Mouse (Mus musculus) hindbrain, postnatal 0 days (tissue): ENCODE data around the gene Mecom. TPM values are rescaled to one million over a fixed set of nuclear protein-coding genes. Genes with fewer than 3 reads are reported as not detected.

Experiments used
- ATAC-seq: fragments of 200-750 bp; cut with Nextera tagmentation; 2 replicates; pipeline ENCODE4 v1.8.0; 2017; ENCODE audit warnings: mild to moderate bottlenecking, moderate TSS enrichment, moderate library complexity
- DNase-seq: peaks from one replicate; pipeline ENCODE4 v3.0.0-alpha.2; 2015; ENCODE audit warnings: low spot score
- H3K27ac ChIP-seq: fragments of 300-500 bp; sonication (generic); 2 replicates; pipeline ENCODE4 v1.5.1; 2014; ENCODE audit warnings: mild to moderate bottlenecking
- H3K27me3 ChIP-seq: fragments of 300-500 bp; sonication (generic); 2 replicates; pipeline ENCODE4 v1.6.1; 2014; ENCODE audit warnings: low read length, mixed read lengths; ENCODE audit not compliant: insufficient read depth
- H3K36me3 ChIP-seq: fragments of 300-500 bp; sonication (generic); 2 replicates; pipeline ENCODE4 v1.6.1; 2014; ENCODE audit warnings: low read length, mixed read lengths; ENCODE audit not compliant: insufficient read depth
- H3K4me1 ChIP-seq: fragments of 300-500 bp; sonication (generic); 2 replicates; pipeline ENCODE4 v1.6.1; 2014; ENCODE audit warnings: antibody characterized with exemption, low read length, mixed read lengths; ENCODE audit not compliant: insufficient read depth
- H3K4me2 ChIP-seq: fragments of 300-500 bp; sonication (generic); 2 replicates; pipeline ENCODE4 v1.6.1; 2014; ENCODE audit warnings: low read depth, mild to moderate bottlenecking, low read length, moderate library complexity, mixed read lengths
- H3K4me3 ChIP-seq: fragments of 300-500 bp; sonication (generic); 2 replicates; pipeline ENCODE4 v1.5.1; 2014; ENCODE audit warnings: low read length
- H3K9ac ChIP-seq: fragments of 300-500 bp; sonication (generic); replicated peaks from 2 replicates; pipeline ENCODE4 v1.6.1; 2014; ENCODE audit warnings: mild to moderate bottlenecking, low read length, moderate library complexity, mixed read lengths
- H3K9me3 ChIP-seq: fragments of 300-500 bp; sonication (generic); 2 replicates; pipeline ENCODE4 v1.6.1; 2016; ENCODE audit warnings: low read length, mixed read lengths
- CTCF ChIP-seq: IDR thresholded peaks from 2 replicates; pipeline ENCODE4 v1.5.1; 2016; ENCODE audit warnings: antibody characterized with exemption, control low read depth, low read depth
- WGBS: fragments of 180-500 bp; shearing (Covaris S2); extraction: QIAGEN DNeasy Blood & Tissue Kit; methylation state at CpG from one replicate; pipeline ENCODE4 v1.1.7; 2014; 5-methylcytosine and 5-hydroxymethylcytosine counted together
- polyA plus RNA-seq: library from polyadenylated mRNA; unstranded; fragments of >200 nt; fragmentation: Nextera tagmentation; extraction: Ambion mirVana; gene quantifications from 2 replicates; pipeline ENCODE4 v1.2.1, GENCODE M21; 2015
- total RNA-seq: library from RNA; depleted of rRNA; stranded (reverse); fragments of >200 nt; gene quantifications from 2 replicates; pipeline ENCODE4 v1.2.3, GENCODE M21; 2014

Mecom gene
- total and polyA plus RNA-seq, 2 experiments from 2014 or later: 4.5 to 8.3 TPM

GRCm38 (mm10) chr3:30105859-30106258 lies 441.9 kb downstream of the Mecom start:
- WGBS: 65% methylated on average over 1 of the region's 1 CpGs
- no peaks in the 10 kb centered on the region for H3K36me3 ChIP-seq
- TF ChIP-seq CTCF: no peak
- no peaks in the 10 kb centered on the region for H3K9me3 ChIP-seq
- no peak overlapping the region for H3K9ac ChIP-seq
- H3K4me3 ChIP-seq: no peak overlapping the region
- no peaks in the 10 kb centered on the region for H3K27me3 ChIP-seq
- no peak for DNase-seq
- no peak overlapping the region for H3K27ac ChIP-seq
- no peaks in the 10 kb centered on the region for H3K4me1 ChIP-seq
- no peak for ATAC-seq
- H3K4me2 ChIP-seq: no peak overlapping the region

DNA sequence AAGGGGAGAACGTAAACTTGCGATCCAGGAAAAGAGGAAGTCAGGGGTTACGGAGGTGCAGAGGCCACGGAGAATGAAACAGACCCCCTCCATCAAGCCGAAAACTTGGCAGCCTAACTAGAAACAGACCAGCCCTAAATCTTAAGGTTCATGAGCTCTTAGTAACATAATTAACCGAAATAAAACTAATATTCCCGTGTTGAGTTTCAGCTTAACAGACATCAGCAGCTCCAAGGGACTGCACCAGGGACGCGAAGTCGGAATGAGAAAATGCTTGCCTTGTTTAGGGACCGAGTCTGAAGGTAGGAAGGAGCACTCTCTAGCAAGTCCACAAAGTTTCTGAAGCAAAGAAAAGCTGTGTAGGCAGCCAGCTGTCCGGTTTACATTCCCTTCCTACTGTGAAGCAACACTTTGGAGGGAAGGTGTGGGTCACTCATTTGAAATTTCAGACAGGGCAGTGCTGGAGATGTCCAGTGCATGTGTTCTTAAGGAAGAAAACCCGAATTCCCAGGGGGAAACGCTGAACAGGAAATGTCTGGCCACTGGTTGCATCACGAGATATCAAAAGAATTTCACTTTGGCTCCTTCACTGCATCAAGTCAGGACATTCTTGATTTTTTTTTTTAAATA lies 442.5 kb downstream of the Mecom start:
- DNase-seq (no peak), ATAC-seq (no peak)
- TF ChIP-seq CTCF: no peak
- Histone ChIP-seq H3K4me2 (no peak overlapping the region), H3K36me3 (no peaks in the 10 kb centered on the region), H3K9me3 (no peaks in the 10 kb centered on the region), H3K27me3 (no peaks in the 10 kb centered on the region), H3K4me3 (no peak overlapping the region), H3K9ac (no peak overlapping the region), H3K27ac (no peak overlapping the region), H3K4me1 (no peaks in the 10 kb centered on the region)
- WGBS: 65% methylated on average over 15 of the region's 15 CpGs

- no peaks in the 10 kb centered on the region for H3K36me3 ChIP-seq
- no peaks in the 10 kb centered on the region for H3K9me3 ChIP-seq
- H3K4me3 ChIP-seq: no peak overlapping the region
- ATAC-seq: no peak
- no peaks in the 10 kb centered on the region for H3K4me1 ChIP-seq
- H3K27ac ChIP-seq: no peak overlapping the region
- no peak overlapping the region for H3K9ac ChIP-seq
- no peak overlapping the region for H3K4me2 ChIP-seq
- no peak for TF ChIP-seq CTCF
- DNase-seq: no peak
- H3K27me3 ChIP-seq: no peaks in the 10 kb centered on the region
- 71% methylated on average over 4 of the region's 4 CpGs for WGBS
These were observed 443.2 kb downstream of the Mecom start for GRCm38 (mm10) chr3:30104515-30105098.

DNA sequence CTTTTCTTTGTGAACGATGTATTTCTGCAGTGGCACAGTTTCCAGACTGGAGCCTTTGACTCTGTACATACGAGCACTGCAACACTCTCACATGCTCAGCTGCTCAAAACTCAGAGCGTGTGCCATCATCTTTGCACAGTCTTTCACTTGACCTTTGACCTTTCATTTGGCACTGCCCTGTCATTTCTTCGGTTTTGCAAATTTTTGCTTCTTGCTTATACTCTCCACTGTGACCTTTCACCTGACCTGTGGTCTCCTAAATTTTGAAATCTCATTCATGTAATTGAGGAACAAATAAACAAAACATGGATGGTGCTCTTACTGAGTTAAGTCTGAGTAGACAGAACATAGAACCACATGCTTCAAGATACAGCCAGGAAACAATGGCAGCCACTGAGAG lies 446.7 kb downstream of the Mecom start:
- Histone ChIP-seq H3K27me3 (no peaks in the 10 kb centered on the region), H3K4me1 (no peaks in the 10 kb centered on the region), H3K36me3 (no peaks in the 10 kb centered on the region), H3K9me3 (no peaks in the 10 kb centered on the region), H3K4me3 (no peak overlapping the region), H3K9ac (no peak overlapping the region), H3K27ac (no peak overlapping the region), H3K4me2 (no peak overlapping the region)
- WGBS: 84% methylated on average over 4 of the region's 4 CpGs
- no peak for ATAC-seq
- no peak for DNase-seq
- TF ChIP-seq CTCF: no peak

DNA sequence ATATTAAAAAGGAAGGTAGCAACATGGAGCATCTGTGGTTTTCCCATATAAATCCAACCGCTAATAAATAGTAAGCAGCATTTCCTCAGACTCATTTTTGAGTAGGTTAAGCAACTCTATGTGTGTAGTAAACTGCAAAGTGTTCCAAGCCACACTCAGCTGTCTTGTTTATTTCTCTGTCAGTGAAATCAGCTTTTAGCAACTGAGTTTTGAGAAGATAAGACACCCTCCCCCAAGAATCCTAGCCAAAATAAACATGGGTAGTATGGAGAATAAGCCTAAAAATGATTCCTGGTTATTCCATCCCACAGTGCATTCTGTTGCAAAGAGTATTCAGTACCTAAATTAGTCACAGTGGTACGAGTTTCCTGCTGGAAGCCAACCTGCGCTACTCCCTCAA lies 450.1 kb downstream of the Mecom start:
- DNase-seq: no peak
- Histone ChIP-seq H3K4me1 (no peaks in the 10 kb centered on the region), H3K36me3 (no peaks in the 10 kb centered on the region), H3K27me3 (no peaks in the 10 kb centered on the region), H3K4me3 (no peak overlapping the region), H3K27ac (no peak overlapping the region), H3K9ac (no peak overlapping the region), H3K9me3 (no peaks in the 10 kb centered on the region), H3K4me2 (no peak overlapping the region)
- no peak for ATAC-seq
- TF ChIP-seq CTCF: no peak
- WGBS: 86% methylated on average over 3 of the region's 3 CpGs

GRCm38 (mm10) chr3:30097129-30097528 lies 450.7 kb downstream of the Mecom start:
- no peak for DNase-seq
- Histone ChIP-seq H3K4me3 (no peak overlapping the region), H3K4me2 (no peak overlapping the region), H3K9ac (no peak overlapping the region), H3K36me3 (no peaks in the 10 kb centered on the region), H3K27ac (no peak overlapping the region), H3K9me3 (no peaks in the 10 kb centered on the region), H3K27me3 (no peaks in the 10 kb centered on the region), H3K4me1 (no peaks in the 10 kb centered on the region)
- WGBS: 69% methylated on average over 4 of the region's 4 CpGs
- no peak for TF ChIP-seq CTCF
- no peak for ATAC-seq

GRCm38 (mm10) chr3:30093005-30093404 lies 454.8 kb downstream of the Mecom start:
- DNase-seq: no peak
- Histone ChIP-seq H3K27ac (no peak overlapping the region), H3K36me3 (no peaks in the 10 kb centered on the region), H3K27me3 (no peaks in the 10 kb centered on the region), H3K4me2 (no peak overlapping the region), H3K9ac (no peak overlapping the region), H3K4me3 (no peak overlapping the region), H3K9me3 (no peaks in the 10 kb centered on the region), H3K4me1 (no peaks in the 10 kb centered on the region)
- WGBS: 32% methylated on average over 1 of the region's 1 CpGs
- no peak for TF ChIP-seq CTCF
- ATAC-seq: no peak
